Mouse (Mus musculus): ENCODE results near the gene Gcc2. TPM values are rescaled to one million over a fixed set of nuclear protein-coding genes. Genes with fewer than 3 reads are reported as not detected.

Gene Gcc2
- 29.9 and 32.0 TPM in 2 replicates for total RNA-seq (2014; rRNA removed)
- 109 and 113 TPM in 2 replicates for polyA plus RNA-seq (2015; fragmentation: Nextera tagmentation; extraction: Ambion mirVana)

- Histone ChIP-seq H3K4me1 (ENCODE audit: insufficient read depth, low read length) (no peaks in the 10 kb centered on the region), H3K27ac (peak within 1 kb of the TSS; percentile 82), H3K9ac (replicated peaks; ENCODE audit: low read length) (peak within 1 kb of the TSS; percentile 84), H3K36me3 (ENCODE audit: insufficient read depth, low read length) (peaks cover 10% of the 10 kb centered on the region; the same call in 1 of the 2 replicates), H3K9me3 (ENCODE audit: low read length) (no peaks in the 10 kb centered on the region), H3K27me3 (ENCODE audit: insufficient read depth, low read length) (no peaks in the 10 kb centered on the region), H3K4me3 (ENCODE audit: low read length) (peak within 1 kb of the TSS; percentile 91), H3K4me2 (ENCODE audit: low read depth, low read length) (peak within 1 kb of the TSS; percentile 64)
- DNase-seq (ENCODE audit: low spot score) (peak; percentile 98), ATAC-seq (peak; percentile 99)
- under 1% methylated on average over 56 of the region's 58 CpGs for WGBS
- peak; percentile 10; the same call in 1 of the 2 replicates for TF ChIP-seq CTCF (IDR thresholded peaks at IDR 0.05; ENCODE audit: low read depth)
Observed at GRCm38 (mm10) chr10:58255213-58255892, at the start of gene Gcc2. TSS of gene Gcc2 (plus strand) at chr10:58255497.

GRCm38 (mm10) chr10:58205986-58206385, 49.3 kb upstream of the Gcc2 start:
- ATAC-seq (no peak), DNase-seq (ENCODE audit: low spot score) (no peak)
- Histone ChIP-seq H3K27ac (no peak overlapping the region), H3K4me1 (ENCODE audit: insufficient read depth, low read length) (no peaks in the 10 kb centered on the region), H3K4me2 (ENCODE audit: low read depth, low read length) (no peak overlapping the region), H3K9ac (replicated peaks; ENCODE audit: low read length) (no peak overlapping the region), H3K9me3 (ENCODE audit: low read length) (peaks cover 3% of the 10 kb centered on the region; the same call in 1 of the 2 replicates), H3K36me3 (ENCODE audit: insufficient read depth, low read length) (no peaks in the 10 kb centered on the region), H3K27me3 (ENCODE audit: insufficient read depth, low read length) (no peaks in the 10 kb centered on the region), H3K4me3 (ENCODE audit: low read length) (no peak overlapping the region)
- 36% methylated on average over 1 of the region's 1 CpGs for WGBS
- no peak for TF ChIP-seq CTCF (IDR thresholded peaks at IDR 0.05; ENCODE audit: low read depth)

- H3K4me1 ChIP-seq (ENCODE audit: insufficient read depth, low read length) = no peaks in the 10 kb centered on the region
- no peaks in the 10 kb centered on the region for H3K36me3 ChIP-seq (ENCODE audit: insufficient read depth, low read length)
- no peak overlapping the region for H3K4me2 ChIP-seq (ENCODE audit: low read depth, low read length)
- no peak for TF ChIP-seq CTCF (IDR thresholded peaks at IDR 0.05; ENCODE audit: low read depth)
- H3K27me3 ChIP-seq (ENCODE audit: insufficient read depth, low read length) = no peaks in the 10 kb centered on the region
- ATAC-seq (no peak), DNase-seq (ENCODE audit: low spot score) (no peak)
- no peak overlapping the region for H3K4me3 ChIP-seq (ENCODE audit: low read length)
- peaks cover 3% of the 10 kb centered on the region; the same call in 1 of the 2 replicates for H3K9me3 ChIP-seq (ENCODE audit: low read length)
- WGBS = 89% methylated on average over 4 of the region's 4 CpGs
- no peak overlapping the region for H3K27ac ChIP-seq
- no peak overlapping the region for H3K9ac ChIP-seq (replicated peaks; ENCODE audit: low read length)
Observed at GRCm38 (mm10) chr10:58206639-58207404, 48.5 kb upstream of the Gcc2 start.

GRCm38 (mm10) chr10:58209710-58210467, 45.4 kb upstream of the Gcc2 start:
- Histone ChIP-seq H3K4me2 (ENCODE audit: low read depth, low read length) (no peak overlapping the region), H3K9ac (replicated peaks; ENCODE audit: low read length) (no peak overlapping the region), H3K9me3 (ENCODE audit: low read length) (peaks cover 3% of the 10 kb centered on the region; the same call in 1 of the 2 replicates), H3K4me1 (ENCODE audit: insufficient read depth, low read length) (no peaks in the 10 kb centered on the region), H3K36me3 (ENCODE audit: insufficient read depth, low read length) (no peaks in the 10 kb centered on the region), H3K27me3 (ENCODE audit: insufficient read depth, low read length) (no peaks in the 10 kb centered on the region), H3K27ac (no peak overlapping the region), H3K4me3 (ENCODE audit: low read length) (no peak overlapping the region)
- WGBS = 70% methylated on average over 2 of the region's 2 CpGs
- no peak for DNase-seq (ENCODE audit: low spot score)
- ATAC-seq = no peak
- no peak for TF ChIP-seq CTCF (IDR thresholded peaks at IDR 0.05; ENCODE audit: low read depth)

GRCm38 (mm10) chr10:58210514-58210913, 44.8 kb upstream of the Gcc2 start:
- H3K4me1 ChIP-seq (ENCODE audit: insufficient read depth, low read length) = no peaks in the 10 kb centered on the region
- no peak for ATAC-seq
- no peak for TF ChIP-seq CTCF (IDR thresholded peaks at IDR 0.05; ENCODE audit: low read depth)
- H3K27me3 ChIP-seq (ENCODE audit: insufficient read depth, low read length) = no peaks in the 10 kb centered on the region
- H3K4me3 ChIP-seq (ENCODE audit: low read length) = no peak overlapping the region
- H3K9ac ChIP-seq (replicated peaks; ENCODE audit: low read length) = no peak overlapping the region
- no peak overlapping the region for H3K27ac ChIP-seq
- peaks cover 3% of the 10 kb centered on the region; the same call in 1 of the 2 replicates for H3K9me3 ChIP-seq (ENCODE audit: low read length)
- no peaks in the 10 kb centered on the region for H3K36me3 ChIP-seq (ENCODE audit: insufficient read depth, low read length)
- no peak for DNase-seq (ENCODE audit: low spot score)
- 55% methylated on average over 1 of the region's 1 CpGs for WGBS
- no peak overlapping the region for H3K4me2 ChIP-seq (ENCODE audit: low read depth, low read length)

DNA sequence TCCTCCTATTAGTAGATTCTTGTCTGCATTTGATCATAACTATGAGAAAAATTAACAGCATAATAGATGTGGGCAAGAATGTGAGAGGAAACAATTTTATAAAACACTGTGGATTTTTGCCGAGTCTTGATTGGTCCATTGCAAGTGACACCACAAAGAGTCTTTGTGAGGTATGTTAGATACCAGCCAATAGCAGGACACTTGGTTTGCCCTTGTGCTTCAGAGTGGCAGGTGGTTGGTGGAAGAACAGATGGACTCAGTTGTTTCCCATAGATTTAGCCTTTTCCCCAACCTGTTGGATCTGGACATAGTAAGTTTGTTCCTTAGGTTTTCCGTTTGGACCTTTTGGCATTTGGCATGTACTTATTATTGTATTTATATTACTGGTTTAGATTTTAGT, 44.1 kb upstream of the Gcc2 start:
- Histone ChIP-seq H3K27me3 (ENCODE audit: insufficient read depth, low read length) (no peaks in the 10 kb centered on the region), H3K4me2 (ENCODE audit: low read depth, low read length) (no peak overlapping the region), H3K9ac (replicated peaks; ENCODE audit: low read length) (no peak overlapping the region), H3K27ac (no peak overlapping the region), H3K36me3 (ENCODE audit: insufficient read depth, low read length) (no peaks in the 10 kb centered on the region), H3K4me1 (ENCODE audit: insufficient read depth, low read length) (no peaks in the 10 kb centered on the region), H3K4me3 (ENCODE audit: low read length) (no peak overlapping the region), H3K9me3 (ENCODE audit: low read length) (no peaks in the 10 kb centered on the region)
- no peak for ATAC-seq
- WGBS = 87% methylated on average over 2 of the region's 2 CpGs
- no peak for DNase-seq (ENCODE audit: low spot score)
- TF ChIP-seq CTCF (IDR thresholded peaks at IDR 0.05; ENCODE audit: low read depth) = no peak

All from hindbrain, postnatal 0 days (tissue).